Mouse (Mus musculus) forebrain, postnatal 0 days (tissue): ENCODE results near the gene Plekhb2. TPM values are rescaled to one million over a fixed set of nuclear protein-coding genes. Genes with fewer than 3 reads are reported as not detected.

Experiments used
- ATAC-seq: fragments of 200-750 bp; cut with Nextera tagmentation; 2 replicates; pipeline ENCODE4 v1.8.0; 2017; ENCODE audit warnings: mild to moderate bottlenecking, moderate library complexity
- DNase-seq: peaks from one replicate; pipeline ENCODE4 v3.0.0-alpha.2; 2015
- H3K27ac ChIP-seq: fragments of 300-500 bp; sonication (generic); 2 replicates; pipeline ENCODE4 v1.5.1; 2014; ENCODE audit warnings: low read depth, mild to moderate bottlenecking, antibody characterized with exemption, low read length, moderate library complexity, mixed read lengths
- H3K27me3 ChIP-seq: fragments of 300-500 bp; sonication (generic); 2 replicates; pipeline ENCODE4 v1.6.1; 2014; ENCODE audit warnings: mild to moderate bottlenecking, low read length, mixed read lengths; ENCODE audit not compliant: insufficient read depth
- H3K36me3 ChIP-seq: fragments of 300-500 bp; sonication (generic); 2 replicates; pipeline ENCODE4 v1.6.1; 2014; ENCODE audit warnings: mild to moderate bottlenecking, moderate library complexity; ENCODE audit not compliant: insufficient read depth
- H3K4me1 ChIP-seq: fragments of 300-500 bp; sonication (generic); 2 replicates; pipeline ENCODE4 v1.6.1; 2014; ENCODE audit warnings: antibody characterized with exemption; ENCODE audit not compliant: insufficient read depth
- H3K4me2 ChIP-seq: fragments of 300-500 bp; sonication (generic); 2 replicates; pipeline ENCODE4 v1.6.1; 2014; ENCODE audit warnings: low read depth, mild to moderate bottlenecking, moderate library complexity
- H3K4me3 ChIP-seq: fragments of 300-500 bp; sonication (generic); 2 replicates; pipeline ENCODE4 v1.5.1; 2014; ENCODE audit warnings: low read depth, low read length, mixed read lengths
- H3K9ac ChIP-seq: fragments of 300-500 bp; sonication (generic); 2 replicates; pipeline ENCODE4 v1.6.1; 2014; ENCODE audit warnings: mild to moderate bottlenecking
- H3K9me3 ChIP-seq: fragments of 300-500 bp; sonication (generic); 2 replicates; pipeline ENCODE4 v1.6.1; 2016; ENCODE audit warnings: low read length
- CTCF ChIP-seq: sonication (generic); IDR thresholded peaks from 2 replicates; pipeline ENCODE4 v1.5.1; 2016; ENCODE audit warnings: antibody characterized with exemption, control low read depth, low read depth
- WGBS: fragments of 180-500 bp; shearing (Covaris S2); extraction: QIAGEN DNeasy Blood & Tissue Kit; methylation state at CpG from one replicate; pipeline ENCODE4 v1.1.7; 2014; 5-methylcytosine and 5-hydroxymethylcytosine counted together
- polyA plus RNA-seq: library from polyadenylated mRNA; unstranded; fragments of >200 nt; fragmentation: Nextera tagmentation; extraction: Ambion mirVana; gene quantifications from 2 replicates; pipeline ENCODE4 v1.2.1, GENCODE M21; 2015
- total RNA-seq: library from RNA; depleted of rRNA; stranded (reverse); fragments of >200 nt; gene quantifications from 2 replicates; pipeline ENCODE4 v1.2.3, GENCODE M21; 2014

Plekhb2 gene
- total and polyA plus RNA-seq, 2 experiments from 2014 or later, result 80.5 to 86.1 TPM

DNA sequence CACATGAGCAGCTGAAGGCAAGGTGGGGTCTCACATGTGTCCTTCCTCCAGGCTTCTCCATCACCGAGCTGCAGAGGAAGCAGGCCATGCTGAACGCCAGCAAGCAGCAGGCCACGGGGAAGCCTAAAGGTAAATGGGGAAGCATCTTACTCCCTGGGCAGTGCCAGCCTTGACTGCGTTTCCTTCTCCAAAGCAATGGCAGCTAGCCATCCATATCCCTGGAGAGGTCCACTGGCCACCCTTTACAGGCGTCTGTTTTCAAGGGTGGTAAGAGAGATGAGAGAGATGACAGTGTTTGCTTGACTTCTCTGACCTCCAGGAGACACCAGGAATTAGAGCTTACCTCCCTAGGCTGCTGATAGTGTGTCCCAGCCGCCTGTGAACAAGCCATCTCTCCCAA, 38.7 kb upstream of the Plekhb2 start:
- DNase-seq, result no peak
- H3K27me3 ChIP-seq, result no peaks in the 10 kb centered on the region
- no peaks in the 10 kb centered on the region for H3K4me1 ChIP-seq
- H3K36me3 ChIP-seq, result peaks cover 73% of the 10 kb centered on the region
- no peak overlapping the region for H3K27ac ChIP-seq
- no peak overlapping the region for H3K9ac ChIP-seq
- no peaks in the 10 kb centered on the region for H3K9me3 ChIP-seq
- no peak overlapping the region for H3K4me3 ChIP-seq
- no peak overlapping the region for H3K4me2 ChIP-seq
- WGBS, result 83% methylated on average over 6 of the region's 6 CpGs
- no peak for ATAC-seq
- TF ChIP-seq CTCF, result no peak

DNA sequence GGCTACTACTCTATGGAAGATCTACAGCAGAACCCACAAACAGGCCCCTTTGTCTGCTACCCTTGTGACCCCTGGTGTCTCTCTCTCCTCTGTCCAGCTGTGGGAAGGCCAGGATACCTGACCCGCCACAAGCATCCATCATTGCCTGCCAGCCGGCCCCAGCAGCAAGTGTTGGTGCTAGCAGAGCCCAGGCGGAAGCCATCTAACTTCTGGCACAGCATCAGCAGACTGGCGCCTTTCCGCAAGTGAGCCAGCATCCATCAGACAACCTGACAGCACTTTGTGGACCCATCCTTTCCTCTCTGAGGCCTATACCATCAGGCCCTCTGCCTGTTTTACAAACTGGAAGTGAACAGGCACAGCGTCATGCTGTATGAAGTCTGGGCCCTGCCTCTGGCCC, 38.2 kb upstream of the Plekhb2 start:
- Histone ChIP-seq H3K9me3 (no peaks in the 10 kb centered on the region), H3K9ac (no peak overlapping the region), H3K4me3 (no peak overlapping the region), H3K27me3 (no peaks in the 10 kb centered on the region), H3K4me2 (no peak overlapping the region), H3K36me3 (peaks cover 78% of the 10 kb centered on the region), H3K4me1 (no peaks in the 10 kb centered on the region), H3K27ac (no peak overlapping the region)
- no peak for DNase-seq
- 74% methylated on average over 6 of the region's 6 CpGs for WGBS
- TF ChIP-seq CTCF, result no peak
- ATAC-seq, result peak; percentile 30

DNA sequence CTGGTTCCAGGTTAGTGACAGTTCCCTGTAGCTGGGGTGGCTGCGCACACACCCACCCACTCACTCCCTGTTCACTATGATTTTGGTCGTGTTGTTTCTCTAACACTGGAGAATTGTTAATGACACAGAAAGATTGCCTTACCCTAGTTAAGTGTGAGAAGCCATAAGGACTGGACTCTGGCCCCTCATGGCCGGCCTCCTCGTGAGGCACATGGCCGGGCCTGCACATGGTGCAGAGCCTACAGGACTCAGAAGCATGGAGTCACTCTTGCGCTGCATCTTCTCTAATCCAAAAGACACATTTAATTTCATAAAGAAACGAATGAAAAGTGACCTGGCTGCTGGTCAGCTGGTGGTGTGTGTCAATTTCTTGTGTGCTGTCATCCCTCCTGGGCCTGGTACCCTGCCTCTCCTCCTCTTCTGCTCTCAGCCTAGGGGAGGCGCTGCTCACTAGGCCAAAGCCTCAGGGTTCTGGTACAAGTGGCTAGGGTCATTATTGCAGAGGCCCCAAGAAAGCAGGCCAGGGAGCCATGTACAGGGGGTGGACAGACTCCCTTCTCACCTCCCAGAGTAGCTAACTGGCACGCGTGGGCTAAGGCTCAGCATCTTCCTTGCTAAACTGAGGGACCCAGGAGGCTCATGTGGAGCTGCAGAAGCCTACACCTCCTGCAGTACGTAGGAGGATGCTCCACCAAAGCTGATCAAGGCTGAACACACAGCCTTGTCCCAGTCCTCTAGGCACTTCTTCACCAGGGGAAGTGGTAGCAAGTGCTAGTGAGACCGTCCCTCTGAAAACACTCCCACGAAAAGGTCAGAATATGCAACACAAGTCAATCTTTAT, 37.1 kb upstream of the Plekhb2 start:
- Histone ChIP-seq H3K27ac (no peak overlapping the region), H3K9ac (no peak overlapping the region), H3K4me2 (no peak overlapping the region), H3K4me1 (no peaks in the 10 kb centered on the region), H3K9me3 (no peaks in the 10 kb centered on the region), H3K36me3 (peaks cover 80% of the 10 kb centered on the region), H3K4me3 (no peak overlapping the region), H3K27me3 (no peaks in the 10 kb centered on the region)
- 92% methylated on average over 13 of the region's 13 CpGs for WGBS
- ATAC-seq, result no peak
- no peak for TF ChIP-seq CTCF
- no peak for DNase-seq

DNA sequence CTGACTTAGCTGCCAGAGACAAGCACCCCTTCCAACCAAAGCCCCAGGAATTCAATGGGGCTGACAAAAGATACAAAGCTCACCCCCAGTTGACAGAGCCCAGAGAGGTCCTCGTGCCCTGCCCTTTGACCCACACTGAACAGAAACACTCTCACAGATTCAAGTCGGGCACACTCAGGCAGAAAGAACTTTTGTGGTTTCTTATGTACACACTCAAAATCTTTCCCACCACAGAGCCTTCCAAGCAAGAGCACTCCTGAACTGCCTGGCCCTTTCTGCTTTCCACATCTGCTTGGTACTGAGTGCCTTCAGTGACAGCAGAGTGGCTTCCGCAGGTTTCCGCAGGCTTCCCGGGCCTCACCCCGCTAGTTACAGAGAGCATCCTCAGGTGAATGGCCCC, 33.9 kb upstream of the Plekhb2 start:
- Histone ChIP-seq H3K9me3 (no peaks in the 10 kb centered on the region), H3K9ac (no peak overlapping the region), H3K27ac (no peak overlapping the region), H3K4me1 (no peaks in the 10 kb centered on the region), H3K36me3 (peaks cover 80% of the 10 kb centered on the region), H3K4me2 (no peak overlapping the region), H3K4me3 (no peak overlapping the region), H3K27me3 (no peaks in the 10 kb centered on the region)
- no peak for TF ChIP-seq CTCF
- DNase-seq, result no peak
- no peak for ATAC-seq
- WGBS, result 88% methylated on average over 6 of the region's 6 CpGs

DNA sequence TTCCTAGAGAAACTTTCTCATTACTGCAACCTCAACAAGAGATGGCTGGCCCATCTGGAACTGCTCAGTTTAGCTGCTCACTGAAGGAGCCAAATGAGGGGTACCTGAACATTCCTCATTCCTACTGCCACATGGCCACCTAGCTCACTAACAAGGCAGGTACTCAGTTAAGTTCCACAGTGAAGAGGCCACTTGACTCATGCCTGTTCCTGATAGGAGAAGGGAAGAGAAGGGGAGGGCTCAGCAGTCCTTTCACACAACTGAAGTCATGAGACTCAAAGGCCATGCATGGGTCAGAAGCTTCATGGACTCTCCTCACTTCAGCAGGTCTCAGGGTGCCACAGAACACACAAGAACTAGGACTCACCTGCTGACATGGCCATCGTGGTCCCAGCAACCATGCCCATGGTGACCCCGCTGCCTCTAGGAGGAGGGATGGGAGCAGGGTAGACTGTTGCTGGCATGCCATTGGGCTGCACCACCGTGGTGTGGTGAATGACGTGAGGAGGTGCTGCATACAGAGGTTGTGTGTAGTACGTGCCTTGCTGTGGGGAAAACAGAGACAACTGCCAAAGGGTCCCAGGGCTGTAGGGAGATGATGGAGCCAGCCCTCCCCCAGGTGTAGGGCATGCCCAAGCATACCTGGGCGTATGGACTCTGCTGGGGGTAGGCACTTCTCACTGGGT, 30.4 kb upstream of the Plekhb2 start:
- Histone ChIP-seq H3K36me3 (peaks cover 60% of the 10 kb centered on the region), H3K4me2 (no peak overlapping the region), H3K27me3 (no peaks in the 10 kb centered on the region), H3K9ac (no peak overlapping the region), H3K27ac (no peak overlapping the region), H3K4me1 (no peaks in the 10 kb centered on the region), H3K9me3 (no peaks in the 10 kb centered on the region), H3K4me3 (no peak overlapping the region)
- ATAC-seq (no peak), DNase-seq (no peak)
- TF ChIP-seq CTCF, result no peak
- 93% methylated on average over 6 of the region's 6 CpGs for WGBS

DNA sequence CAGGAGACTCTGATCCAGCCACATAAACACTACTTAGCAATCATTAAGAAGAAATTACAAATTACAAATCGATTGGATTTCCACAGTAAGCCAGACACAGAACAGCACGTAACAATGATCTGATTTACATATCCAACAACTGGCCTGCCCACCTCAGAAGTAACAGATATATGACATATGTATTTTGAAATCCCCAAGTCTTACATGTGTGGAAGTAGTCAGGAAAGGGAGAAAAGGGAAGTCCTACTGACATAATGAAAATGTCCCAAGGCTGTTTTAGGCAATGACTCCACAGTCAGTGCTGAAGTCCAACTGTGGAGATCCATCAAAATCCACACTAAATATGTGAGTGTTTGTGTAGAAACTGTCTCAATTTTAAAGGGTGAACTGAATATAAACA, 28.4 kb upstream of the Plekhb2 start:
- Histone ChIP-seq H3K4me1 (no peaks in the 10 kb centered on the region), H3K9ac (no peak overlapping the region), H3K27me3 (no peaks in the 10 kb centered on the region), H3K9me3 (no peaks in the 10 kb centered on the region), H3K4me2 (no peak overlapping the region), H3K36me3 (peaks cover 52% of the 10 kb centered on the region), H3K27ac (no peak overlapping the region), H3K4me3 (no peak overlapping the region)
- WGBS, result 88% methylated on average over 2 of the region's 2 CpGs
- no peak for TF ChIP-seq CTCF
- ATAC-seq (no peak), DNase-seq (no peak)

DNA sequence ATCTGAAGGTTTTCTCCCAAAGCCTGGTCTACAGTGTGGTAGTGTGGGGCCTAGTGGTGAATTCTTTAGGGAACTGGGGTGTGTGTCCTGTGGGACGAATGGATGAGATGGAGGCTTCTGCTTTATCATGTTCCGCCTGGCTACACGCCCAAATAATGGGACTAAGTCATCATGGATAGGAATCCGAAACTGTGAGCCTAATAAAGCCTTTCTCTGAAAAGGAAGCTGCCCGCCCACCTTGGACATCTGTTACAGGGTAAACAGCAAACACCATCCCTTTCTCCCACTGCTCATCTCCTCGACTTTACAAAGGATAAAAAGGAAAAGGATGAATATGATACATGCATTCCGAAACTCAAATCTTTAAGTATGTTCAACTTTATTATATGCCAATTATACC, 27.8 kb upstream of the Plekhb2 start:
- Histone ChIP-seq H3K4me3 (no peak overlapping the region), H3K27ac (no peak overlapping the region), H3K4me1 (no peaks in the 10 kb centered on the region), H3K9ac (no peak overlapping the region), H3K4me2 (no peak overlapping the region), H3K27me3 (no peaks in the 10 kb centered on the region), H3K9me3 (no peaks in the 10 kb centered on the region), H3K36me3 (peaks cover 49% of the 10 kb centered on the region)
- ATAC-seq (no peak), DNase-seq (no peak)
- no peak for TF ChIP-seq CTCF
- 91% methylated on average over 7 of the region's 7 CpGs for WGBS
